Mouse (Mus musculus) G1E (cell line): ENCODE measurements around the gene Pak4.

ENCODE experiments used
- CTCF ChIP-seq: IDR thresholded peaks from 2 replicates; pipeline ENCODE4 v1.5.1; 2012; ENCODE audit warnings: low read depth, low read length, inconsistent platforms, mixed read lengths
- POLR2AphosphoS5 ChIP-seq: IDR thresholded peaks from 2 replicates; pipeline ENCODE4 v1.6.1; 2012; ENCODE audit warnings: low read depth, low read length, inconsistent platforms; ENCODE audit not compliant: insufficient replicate concordance
- TAL1 ChIP-seq: conservative IDR thresholded peaks from 2 replicates; pipeline ENCODE4 v1.6.1; 2012; ENCODE audit warnings: low read depth, low read length, inconsistent platforms, mixed read lengths

- TF ChIP-seq TAL1 (no peak), CTCF (no peak), POLR2AphosphoS5 (no peak)
Observed at GRCm38 (mm10) chr7:28586663-28587411, 11.1 kb downstream of the Pak4 start.
